ENCODE assay signal across 13 mouse cellular contexts in genomic region chr8:85365176-85365575, GRCm38 (mm10). TPM values are rescaled to one million over a fixed set of nuclear protein-coding genes. Genes with fewer than 3 reads are reported as not detected.
A peak's percentile ranks its signal among the peaks of the same experiment; 100 is the strongest.
DNase-seq lines count a peak whose midpoint lies in the region; ATAC-seq lines count a peak whose summit lies in the region.
"Had no signal": no experiment of that assay in that cellular context is flagged by ENCODE, and none has a peak within 500 bp of the region (broad histone marks: within the 10 kb centered on the region; RNA-seq: fewer than 3 reads in every experiment).

No protein-coding gene starts in this region.

- peak; percentile 41; the same call in 1 of the 2 replicates for ATAC-seq in lung, embryonic 16.5 days (ENCODE audit: low read depth)
- ATAC-seq in embryonic facial prominence, embryonic 13.5 days (ENCODE audit: insufficient number of reproducible peaks, insufficient read depth, low FRiP score, low TSS enrichment, low read depth) = 0 out of 2 replicates have a peak, but pooled peaks have one; percentile 52
- ATAC-seq in heart, embryonic 16.5 days (replicated peaks; ENCODE audit: extremely low read depth, insufficient read depth, low FRiP score) = peak; percentile 93
- ATAC-seq in liver, embryonic 13.5 days (ENCODE audit: low read depth) = no peak
- no peak for ATAC-seq in forebrain, embryonic 16.5 days
- ATAC-seq in megakaryocyte, adult 5-6 weeks (ENCODE audit: poor library complexity, severe bottlenecking) = no peak
- ATAC-seq: forebrain, embryonic 14.5 days had no signal

- no peaks in the 10 kb centered on the region for H3K36me3 ChIP-seq in lung, embryonic 16.5 days (ENCODE audit: control insufficient read depth, insufficient read depth, low read length)
- H3K36me3 ChIP-seq in embryonic facial prominence, embryonic 13.5 days = no peaks in the 10 kb centered on the region
- no peaks in the 10 kb centered on the region for H3K36me3 ChIP-seq in heart, embryonic 16.5 days (ENCODE audit: control insufficient read depth, insufficient read depth)
- H3K36me3 ChIP-seq in liver, embryonic 13.5 days = peaks cover 12% of the 10 kb centered on the region
- no peaks in the 10 kb centered on the region for H3K36me3 ChIP-seq in forebrain, embryonic 16.5 days (ENCODE audit: control insufficient read depth, insufficient read depth)

- H3K9me3 ChIP-seq in lung, embryonic 16.5 days (ENCODE audit: control insufficient read depth, low read length) = no peaks in the 10 kb centered on the region
- no peaks in the 10 kb centered on the region for H3K9me3 ChIP-seq in embryonic facial prominence, embryonic 13.5 days
- H3K9me3 ChIP-seq in heart, embryonic 16.5 days (replicated peaks; ENCODE audit: control insufficient read depth, low read length) = no peaks in the 10 kb centered on the region
- H3K9me3 ChIP-seq in liver, embryonic 13.5 days (replicated peaks) = no peaks in the 10 kb centered on the region
- no peaks in the 10 kb centered on the region for H3K9me3 ChIP-seq in forebrain, embryonic 16.5 days (ENCODE audit: control insufficient read depth, low read length)

- 41% methylated on average over 6 of the region's 6 CpGs for WGBS in lung, embryonic 16.5 days
- WGBS in embryonic facial prominence, embryonic 13.5 days = 26% methylated on average over 6 of the region's 6 CpGs
- WGBS in heart, embryonic 16.5 days = 24% methylated on average over 6 of the region's 6 CpGs
- WGBS in liver, embryonic 13.5 days (ENCODE audit: insufficient replicate concordance) = 61% methylated on average over 6 of the region's 6 CpGs
- WGBS in forebrain, embryonic 16.5 days = 56% methylated on average over 6 of the region's 6 CpGs

- no peak overlapping the region for H3K9ac ChIP-seq in lung, embryonic 16.5 days (ENCODE audit: low read length)
- 0 out of 2 replicates have a peak overlapping the region, but pooled peaks have one; percentile 7 for H3K9ac ChIP-seq in embryonic facial prominence, embryonic 13.5 days
- H3K9ac ChIP-seq in heart, embryonic 16.5 days (ENCODE audit: low read length) = peak overlapping the region; percentile 86
- H3K9ac ChIP-seq in liver, embryonic 13.5 days = no peak overlapping the region
- no peak overlapping the region for H3K9ac ChIP-seq in forebrain, embryonic 16.5 days (replicated peaks; ENCODE audit: low read depth, low read length)

- DNase-seq in lung, adult 18-20 months = no peak
- DNase-seq in liver, embryonic 13.5 days = no peak
- DNase-seq in gastrocnemius, postnatal 36 days = no peak
- DNase-seq: lung, postnatal 4 days; right cerebral cortex, adult 18-20 months had no signal

- no peak overlapping the region; the same call in 1 of the 2 replicates for H3K27ac ChIP-seq in lung, embryonic 16.5 days (ENCODE audit: low read length)
- peak overlapping the region; percentile 89 for H3K27ac ChIP-seq in embryonic facial prominence, embryonic 13.5 days
- peak overlapping the region; percentile 98 for H3K27ac ChIP-seq in heart, embryonic 16.5 days (ENCODE audit: low read length)
- peak overlapping the region; percentile 51; the same call in 1 of the 2 replicates for H3K27ac ChIP-seq in liver, embryonic 13.5 days
- no peak overlapping the region for H3K27ac ChIP-seq in forebrain, embryonic 16.5 days (ENCODE audit: low read length)
- H3K27ac ChIP-seq: kidney, postnatal 0 days; left cerebral cortex, adult 2 months had no signal

- no peaks in the 10 kb centered on the region for H3K27me3 ChIP-seq in lung, embryonic 16.5 days (ENCODE audit: control insufficient read depth, insufficient read depth, low read depth, low read length)
- no peaks in the 10 kb centered on the region for H3K27me3 ChIP-seq in embryonic facial prominence, embryonic 13.5 days
- H3K27me3 ChIP-seq in heart, embryonic 16.5 days (ENCODE audit: control insufficient read depth, insufficient read depth, low read length) = no peaks in the 10 kb centered on the region
- H3K27me3 ChIP-seq in liver, embryonic 13.5 days = no peaks in the 10 kb centered on the region
- no peaks in the 10 kb centered on the region for H3K27me3 ChIP-seq in forebrain, embryonic 16.5 days (replicated peaks; ENCODE audit: control insufficient read depth, insufficient read depth, low read length)

- H3K4me3 ChIP-seq in lung, embryonic 16.5 days (ENCODE audit: low read length) = no peak overlapping the region
- no peak overlapping the region for H3K4me3 ChIP-seq in embryonic facial prominence, embryonic 13.5 days
- peak overlapping the region; percentile 70 for H3K4me3 ChIP-seq in heart, embryonic 16.5 days (ENCODE audit: low read length)
- no peak overlapping the region for H3K4me3 ChIP-seq in liver, embryonic 13.5 days (replicated peaks)
- no peak overlapping the region for H3K4me3 ChIP-seq in forebrain, embryonic 16.5 days (replicated peaks; ENCODE audit: low read length)
- H3K4me3 ChIP-seq: left cerebral cortex, adult 2 months had no signal

- intact Hi-C loops in gastrocnemius, postnatal 36 days (cut with DNase I) = no loop called here

- H3K4me1 ChIP-seq in lung, embryonic 16.5 days (replicated peaks; ENCODE audit: control insufficient read depth, insufficient read depth, low read length) = peaks cover 6% of the 10 kb centered on the region
- H3K4me1 ChIP-seq in embryonic facial prominence, embryonic 13.5 days = peaks cover 33% of the 10 kb centered on the region
- peaks cover 31% of the 10 kb centered on the region for H3K4me1 ChIP-seq in heart, embryonic 16.5 days (ENCODE audit: control insufficient read depth, insufficient read depth, low read length)
- H3K4me1 ChIP-seq in liver, embryonic 13.5 days (replicated peaks) = peaks cover 54% of the 10 kb centered on the region
- H3K4me1 ChIP-seq in forebrain, embryonic 16.5 days (replicated peaks; ENCODE audit: control insufficient read depth, insufficient read depth, low read length) = no peaks in the 10 kb centered on the region

- H3K4me2 ChIP-seq in lung, embryonic 16.5 days (ENCODE audit: low read depth, low read length) = no peak overlapping the region
- H3K4me2 ChIP-seq in embryonic facial prominence, embryonic 13.5 days = peak overlapping the region; percentile 22
- H3K4me2 ChIP-seq in heart, embryonic 16.5 days (ENCODE audit: low read depth, low read length) = peak overlapping the region; percentile 52
- H3K4me2 ChIP-seq in liver, embryonic 13.5 days = no peak overlapping the region
- no peak overlapping the region for H3K4me2 ChIP-seq in forebrain, embryonic 16.5 days (ENCODE audit: low read length)

RNA-seq across cellular contexts. Expression of gene Mylk3, which starts 21.0 kb away (rescaled TPM):
- polyA plus RNA-seq in lung, embryonic 16.5 days (2015; fragmentation: Nextera tagmentation; extraction: Ambion mirVana) = 5.8 and 6.1 TPM in 2 replicates
- polyA plus RNA-seq in embryonic facial prominence, embryonic 13.5 days (2015; fragmentation: Nextera tagmentation; extraction: Ambion mirVana) = 4.4 and 5.4 TPM in 2 replicates
- 254 and 278 TPM in 2 replicates for polyA plus RNA-seq in heart, embryonic 16.5 days (2015; fragmentation: Nextera tagmentation; extraction: Ambion mirVana)
- 44.7 and 45.8 TPM in 2 replicates for polyA plus RNA-seq in liver, embryonic 13.5 days (2015; fragmentation: Nextera tagmentation; extraction: Ambion mirVana)
- total RNA-seq in gastrocnemius, postnatal 36 days (2021) = under 1 TPM; 0.38 to 0.54 TPM
- polyA plus RNA-seq in forebrain, embryonic 16.5 days (2015; fragmentation: Nextera tagmentation; extraction: Ambion mirVana) = 0.12 and 0.15 TPM in 2 replicates
- total RNA-seq in megakaryocyte, adult 5-6 weeks (2015) = 0.20 and 0.43 TPM in 2 replicates
- total RNA-seq in megakaryocyte, adult 5-6 weeks (2017) = 1.7 and 1.9 TPM in 2 replicates

Comparison
In these comparisons a context has a peak if more than half of its experiments do, and no peak if none do; other contexts are left out.
1. ATAC-seq: peak in lung, embryonic 16.5 days (single experiment), embryonic facial prominence, embryonic 13.5 days (single experiment) and heart, embryonic 16.5 days (single experiment); none in liver, embryonic 13.5 days (single experiment), forebrain, embryonic 16.5 days (single experiment) and megakaryocyte, adult 5-6 weeks (single experiment).
2. H3K27ac ChIP-seq: peak in embryonic facial prominence, embryonic 13.5 days (single experiment), heart, embryonic 16.5 days (single experiment) and liver, embryonic 13.5 days (single experiment); none in lung, embryonic 16.5 days (single experiment) and forebrain, embryonic 16.5 days (single experiment).
3. H3K4me2 ChIP-seq: peak in embryonic facial prominence, embryonic 13.5 days (single experiment) and heart, embryonic 16.5 days (single experiment); none in lung, embryonic 16.5 days (single experiment), liver, embryonic 13.5 days (single experiment) and forebrain, embryonic 16.5 days (single experiment).
4. H3K9ac ChIP-seq: peak in embryonic facial prominence, embryonic 13.5 days (single experiment) and heart, embryonic 16.5 days (single experiment); none in lung, embryonic 16.5 days (single experiment), liver, embryonic 13.5 days (single experiment) and forebrain, embryonic 16.5 days (single experiment).